Mouse (Mus musculus) embryonic facial prominence, embryonic 10.5 days (tissue): ENCODE results near the gene Slc9a8. TPM values are rescaled to one million over a fixed set of nuclear protein-coding genes. Genes with fewer than 3 reads are reported as not detected.
"Not testable (repeated sequence)": the region's sequence is repeated elsewhere in the genome, so short reads cannot be mapped to it uniquely, and the experiment has no call there.

Experiments used
- DNase-seq: peaks from one replicate; pipeline ENCODE4 v3.0.0-alpha.2; 2017; ENCODE audit warnings: low spot score
- H3K27ac ChIP-seq: fragments of 300-500 bp; sonication (generic); replicated peaks from 2 replicates; pipeline ENCODE4 v1.5.1; 2016; ENCODE audit warnings: mild to moderate bottlenecking
- H3K27me3 ChIP-seq: fragments of 300-500 bp; sonication (generic); replicated peaks from 2 replicates; pipeline ENCODE4 v1.6.1; 2016; ENCODE audit warnings: low read depth, mild to moderate bottlenecking; ENCODE audit not compliant: poor library complexity, severe bottlenecking
- H3K36me3 ChIP-seq: fragments of 300-500 bp; sonication (generic); replicated peaks from 2 replicates; pipeline ENCODE4 v1.6.1; 2016; ENCODE audit warnings: mild to moderate bottlenecking, moderate library complexity
- H3K4me1 ChIP-seq: fragments of 300-500 bp; sonication (generic); 2 replicates; pipeline ENCODE4 v1.6.1; 2016
- H3K4me3 ChIP-seq: fragments of 300-500 bp; sonication (generic); 2 replicates; pipeline ENCODE4 v1.5.1; 2016; ENCODE audit warnings: mild to moderate bottlenecking, moderate library complexity
- H3K9me3 ChIP-seq: fragments of 300-500 bp; sonication (generic); 2 replicates; pipeline ENCODE4 v1.6.1; 2016; ENCODE audit warnings: mild to moderate bottlenecking
- WGBS: fragments of 180-500 bp; shearing (Covaris S2); methylation state at CpG from one replicate; pipeline ENCODE4 v1.1.7; 2016; 5-methylcytosine and 5-hydroxymethylcytosine counted together
- polyA plus RNA-seq: library from polyadenylated mRNA; unstranded; fragments of >200 nt; fragmentation: Nextera tagmentation; extraction: Ambion mirVana; gene quantifications from 2 replicates; pipeline ENCODE4 v1.2.1, GENCODE M21; 2016

The Slc9a8 gene
- polyA plus RNA-seq, 1 experiment from 2014 or later, result 25.9 TPM

DNA sequence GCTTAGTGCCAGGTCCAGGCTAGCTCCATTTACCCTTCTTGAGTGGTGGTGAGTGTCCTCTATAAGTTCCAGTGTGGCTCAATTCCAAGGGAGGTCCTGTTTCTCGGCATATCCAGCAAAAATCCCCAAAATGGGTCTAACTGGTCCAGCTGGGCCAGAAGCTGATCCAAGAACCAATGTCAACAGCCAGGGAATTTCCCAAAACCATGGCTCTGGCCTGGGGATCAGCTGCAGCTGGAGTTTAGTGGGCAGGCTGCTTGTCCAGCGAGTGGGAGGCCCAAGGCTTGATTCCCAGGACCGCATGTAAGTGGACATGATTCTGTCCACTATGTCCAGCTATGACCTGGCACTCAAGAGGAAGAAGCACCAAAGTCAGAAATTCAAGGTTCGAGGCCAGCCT lies 35.1 kb upstream of the Slc9a8 start:
- no peaks in the 10 kb centered on the region for H3K27me3 ChIP-seq
- DNase-seq, result no peak
- H3K9me3 ChIP-seq, result no peaks in the 10 kb centered on the region; the same call in 1 of the 2 replicates
- H3K4me1 ChIP-seq, result no peaks in the 10 kb centered on the region
- H3K27ac ChIP-seq, result no peak overlapping the region
- 82% methylated on average over 4 of the region's 4 CpGs for WGBS
- no peaks in the 10 kb centered on the region for H3K36me3 ChIP-seq
- no peak overlapping the region for H3K4me3 ChIP-seq

DNA sequence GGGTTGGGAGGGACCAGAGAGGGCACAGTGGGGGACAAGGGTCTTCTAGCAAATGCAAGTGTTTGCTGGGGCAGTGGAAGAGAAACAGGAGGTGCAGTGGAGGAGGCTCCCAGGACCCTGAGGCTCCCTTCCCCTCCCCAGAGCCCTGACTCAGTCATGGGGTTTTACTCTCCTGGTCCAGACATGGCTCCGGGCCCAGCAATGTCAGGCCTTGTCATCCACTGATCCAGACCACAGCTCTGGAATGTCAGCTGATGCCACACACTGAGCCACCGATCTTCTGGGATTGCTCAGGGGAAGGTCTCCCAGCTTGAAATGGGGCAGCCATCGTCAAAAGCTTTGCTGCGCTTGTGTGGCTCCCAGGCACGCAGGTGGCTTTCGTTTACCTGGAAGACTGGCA lies 34.5 kb upstream of the Slc9a8 start:
- no peaks in the 10 kb centered on the region for H3K27me3 ChIP-seq
- no peaks in the 10 kb centered on the region for H3K4me1 ChIP-seq
- H3K27ac ChIP-seq, result no peak overlapping the region
- no peaks in the 10 kb centered on the region; the same call in 1 of the 2 replicates for H3K9me3 ChIP-seq
- no peak overlapping the region for H3K4me3 ChIP-seq
- no peaks in the 10 kb centered on the region for H3K36me3 ChIP-seq
- DNase-seq, result no peak
- 82% methylated on average over 6 of the region's 6 CpGs for whole genome bisulfite sequencing

DNA sequence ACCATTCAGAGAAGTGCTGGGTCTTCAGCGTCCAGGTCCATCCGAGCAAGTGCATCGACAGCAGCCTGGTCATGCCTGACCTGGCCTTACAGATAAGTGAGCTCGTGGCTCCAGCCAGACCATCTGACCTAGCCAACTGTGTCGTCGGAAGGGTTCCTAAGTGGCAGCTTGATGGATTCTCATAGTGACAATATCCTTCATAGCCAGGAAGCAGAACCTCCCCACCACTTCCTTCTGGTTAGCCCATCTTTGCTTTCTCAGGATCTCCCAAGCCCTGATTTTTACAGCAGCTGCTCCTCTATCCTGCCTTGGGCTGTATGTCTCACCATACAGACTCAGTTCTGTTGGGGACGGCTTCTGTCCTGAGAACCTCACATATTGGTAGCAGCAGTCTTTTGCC lies 27.1 kb upstream of the Slc9a8 start:
- Histone ChIP-seq H3K27ac (no peak overlapping the region), H3K9me3 (no peaks in the 10 kb centered on the region; the same call in 1 of the 2 replicates), H3K27me3 (no peaks in the 10 kb centered on the region), H3K4me3 (no peak overlapping the region), H3K36me3 (no peaks in the 10 kb centered on the region), H3K4me1 (no peaks in the 10 kb centered on the region)
- 87% methylated on average over 7 of the region's 7 CpGs for WGBS
- DNase-seq, result no peak

GRCm38 (mm10) chr2:167396420-167396819 lies 25.1 kb upstream of the Slc9a8 start:
- not testable (repeated sequence) for H3K4me1 ChIP-seq, H3K27me3 ChIP-seq, DNase-seq, H3K27ac ChIP-seq, H3K36me3 ChIP-seq, H3K9me3 ChIP-seq, H3K4me3 ChIP-seq
- WGBS, result 95% methylated on average over 9 of the region's 9 CpGs

DNA sequence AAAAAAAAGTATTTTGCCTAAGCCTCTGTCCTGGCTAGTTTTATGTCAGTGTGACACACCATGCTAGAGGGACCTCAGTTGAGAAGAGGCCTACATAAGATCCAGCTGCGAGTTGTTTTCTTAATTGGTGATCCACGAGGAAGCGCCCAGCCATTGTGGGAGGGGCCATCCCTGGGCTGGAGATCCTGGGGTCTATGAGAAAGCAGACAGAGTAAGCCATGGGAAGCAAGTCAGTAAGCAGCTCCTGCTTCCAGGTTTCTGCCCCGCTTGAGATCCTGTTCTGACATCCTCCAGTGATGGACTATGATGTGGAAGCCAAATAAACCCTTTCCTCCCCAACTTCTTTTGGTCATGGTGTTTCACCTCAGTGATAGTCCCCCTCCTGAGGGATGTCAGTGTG lies 22.5 kb upstream of the Slc9a8 start:
- H3K36me3 ChIP-seq, result no peaks in the 10 kb centered on the region
- no peak overlapping the region for H3K4me3 ChIP-seq
- no peaks in the 10 kb centered on the region for H3K4me1 ChIP-seq
- H3K27ac ChIP-seq, result no peak overlapping the region
- no peaks in the 10 kb centered on the region for H3K9me3 ChIP-seq
- WGBS, result 56% methylated on average over 4 of the region's 4 CpGs
- no peaks in the 10 kb centered on the region for H3K27me3 ChIP-seq
- DNase-seq, result no peak

GRCm38 (mm10) chr2:167399646-167400045 lies 21.9 kb upstream of the Slc9a8 start:
- H3K4me1 ChIP-seq, result no peaks in the 10 kb centered on the region
- DNase-seq, result no peak
- H3K9me3 ChIP-seq, result no peaks in the 10 kb centered on the region
- 90% methylated on average over 7 of the region's 7 CpGs for WGBS
- H3K36me3 ChIP-seq, result no peaks in the 10 kb centered on the region
- no peak overlapping the region for H3K27ac ChIP-seq
- H3K27me3 ChIP-seq, result no peaks in the 10 kb centered on the region
- no peak overlapping the region for H3K4me3 ChIP-seq

- Histone ChIP-seq H3K4me3 (no peak overlapping the region), H3K9me3 (no peaks in the 10 kb centered on the region; the same call in 1 of the 2 replicates), H3K4me1 (0 out of 2 replicates have a peak, but pooled peaks cover 3% of the 10 kb centered on the region), H3K27me3 (no peaks in the 10 kb centered on the region), H3K36me3 (no peaks in the 10 kb centered on the region), H3K27ac (no peak overlapping the region)
- 85% methylated on average over 7 of the region's 7 CpGs for WGBS
- DNase-seq, result no peak
Measured at GRCm38 (mm10) chr2:167403085-167403484, 18.4 kb upstream of the Slc9a8 start.

GRCm38 (mm10) chr2:167405101-167405880 lies 16.2 kb upstream of the Slc9a8 start:
- no peaks in the 10 kb centered on the region; the same call in 1 of the 2 replicates for H3K9me3 ChIP-seq
- 0 out of 2 replicates have a peak, but pooled peaks cover 3% of the 10 kb centered on the region for H3K4me1 ChIP-seq
- no peak for DNase-seq
- H3K4me3 ChIP-seq, result no peak overlapping the region
- no peak overlapping the region for H3K27ac ChIP-seq
- H3K36me3 ChIP-seq, result no peaks in the 10 kb centered on the region
- H3K27me3 ChIP-seq, result no peaks in the 10 kb centered on the region
- WGBS, result 84% methylated on average over 20 of the region's 20 CpGs

DNA sequence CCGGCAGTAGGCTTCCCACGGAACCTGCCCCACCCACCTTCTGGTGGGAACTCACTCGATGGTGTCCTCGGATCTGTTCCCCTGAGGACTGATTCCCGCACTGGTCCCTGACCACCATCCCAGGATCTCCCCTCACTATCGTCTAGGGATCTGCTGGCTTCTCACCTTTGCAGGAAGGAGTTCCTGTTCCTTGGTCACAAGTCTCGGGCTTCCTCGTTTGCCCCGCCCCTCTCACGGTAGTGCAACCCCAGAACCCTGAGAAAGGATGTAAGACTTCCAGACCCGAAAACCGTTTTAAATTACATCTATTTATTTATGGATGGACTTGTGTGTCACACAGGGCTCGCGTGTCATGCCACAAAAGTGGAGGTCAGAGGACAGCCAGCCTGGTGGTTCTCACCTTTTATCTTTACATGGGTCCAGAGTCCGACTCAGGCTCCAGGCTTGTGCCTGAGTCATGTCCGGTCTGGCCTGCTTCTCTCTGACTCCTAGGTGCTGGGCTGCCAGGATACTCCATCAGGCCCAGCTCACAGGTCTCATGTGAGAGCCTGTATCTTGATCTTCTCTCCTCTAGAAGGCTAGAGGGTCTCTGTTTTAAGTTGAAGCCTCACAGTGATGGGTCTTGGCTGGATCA lies 14.1 kb upstream of the Slc9a8 start:
- 92% methylated on average over 16 of the region's 16 CpGs for WGBS
- no peak for DNase-seq

DNA sequence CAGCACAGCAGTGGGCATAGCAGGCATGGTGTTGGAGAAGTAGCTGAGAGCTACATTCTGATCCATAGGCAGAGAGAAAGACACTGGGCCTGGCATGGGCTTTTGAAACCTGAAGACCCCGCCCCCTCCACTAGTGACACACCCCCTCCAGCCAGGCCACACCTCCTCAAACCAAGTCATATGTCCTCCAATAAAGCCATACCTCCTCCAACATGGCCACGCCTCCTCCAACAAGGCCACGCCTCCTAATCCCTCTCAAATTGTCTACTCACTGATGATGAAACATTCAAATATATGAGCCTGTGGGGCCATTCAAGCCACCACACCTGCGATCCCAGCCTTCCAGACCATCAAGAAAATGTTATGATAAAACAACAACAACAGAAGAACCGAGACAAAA lies 7.1 kb upstream of the Slc9a8 start:
- no peaks in the 10 kb centered on the region for H3K27me3 ChIP-seq

More for the DNA sequence above, 14.1 kb upstream of the Slc9a8 start:
- Histone ChIP-seq H3K4me1 (0 out of 2 replicates have a peak, but pooled peaks cover 3% of the 10 kb centered on the region), H3K27me3 (no peaks in the 10 kb centered on the region), H3K27ac (no peak overlapping the region), H3K4me3 (no peak overlapping the region), H3K36me3 (no peaks in the 10 kb centered on the region), H3K9me3 (no peaks in the 10 kb centered on the region; the same call in 1 of the 2 replicates)

GRCm38 (mm10) chr2:167415970-167416563 lies 5.4 kb upstream of the Slc9a8 start:
- no peak for DNase-seq
- peaks cover 9% of the 10 kb centered on the region for H3K4me1 ChIP-seq
- H3K36me3 ChIP-seq, result no peaks in the 10 kb centered on the region
- 0 out of 2 replicates have a peak, but pooled peaks cover 2% of the 10 kb centered on the region for H3K9me3 ChIP-seq
- no peak overlapping the region for H3K27ac ChIP-seq
- H3K27me3 ChIP-seq, result no peaks in the 10 kb centered on the region
- H3K4me3 ChIP-seq, result no peak overlapping the region
- WGBS, result 68% methylated on average over 9 of the region's 9 CpGs

More for the DNA sequence above, 7.1 kb upstream of the Slc9a8 start:
- Histone ChIP-seq H3K36me3 (no peaks in the 10 kb centered on the region), H3K9me3 (0 out of 2 replicates have a peak, but pooled peaks cover 2% of the 10 kb centered on the region), H3K4me3 (no peak overlapping the region), H3K27ac (no peak overlapping the region), H3K4me1 (no peaks in the 10 kb centered on the region)
- DNase-seq, result no peak
- 90% methylated on average over 5 of the region's 5 CpGs for WGBS

- no peak overlapping the region for H3K4me3 ChIP-seq
- no peak overlapping the region for H3K27ac ChIP-seq
- no peaks in the 10 kb centered on the region for H3K27me3 ChIP-seq
- WGBS, result 89% methylated on average over 3 of the region's 3 CpGs
- 0 out of 2 replicates have a peak, but pooled peaks cover 2% of the 10 kb centered on the region for H3K9me3 ChIP-seq
- H3K4me1 ChIP-seq, result peaks cover 11% of the 10 kb centered on the region
- no peaks in the 10 kb centered on the region for H3K36me3 ChIP-seq
- DNase-seq, result no peak
Measured at GRCm38 (mm10) chr2:167417048-167417447, 4.5 kb upstream of the Slc9a8 start.
